Mouse (Mus musculus): ENCODE data around the gene Noct. TPM values are rescaled to one million over a fixed set of nuclear protein-coding genes. Genes with fewer than 3 reads are reported as not detected.

Noct gene
- total and polyA plus RNA-seq, 3 experiments, result 8.7 to 13.8 (median 12.0) TPM

DNA sequence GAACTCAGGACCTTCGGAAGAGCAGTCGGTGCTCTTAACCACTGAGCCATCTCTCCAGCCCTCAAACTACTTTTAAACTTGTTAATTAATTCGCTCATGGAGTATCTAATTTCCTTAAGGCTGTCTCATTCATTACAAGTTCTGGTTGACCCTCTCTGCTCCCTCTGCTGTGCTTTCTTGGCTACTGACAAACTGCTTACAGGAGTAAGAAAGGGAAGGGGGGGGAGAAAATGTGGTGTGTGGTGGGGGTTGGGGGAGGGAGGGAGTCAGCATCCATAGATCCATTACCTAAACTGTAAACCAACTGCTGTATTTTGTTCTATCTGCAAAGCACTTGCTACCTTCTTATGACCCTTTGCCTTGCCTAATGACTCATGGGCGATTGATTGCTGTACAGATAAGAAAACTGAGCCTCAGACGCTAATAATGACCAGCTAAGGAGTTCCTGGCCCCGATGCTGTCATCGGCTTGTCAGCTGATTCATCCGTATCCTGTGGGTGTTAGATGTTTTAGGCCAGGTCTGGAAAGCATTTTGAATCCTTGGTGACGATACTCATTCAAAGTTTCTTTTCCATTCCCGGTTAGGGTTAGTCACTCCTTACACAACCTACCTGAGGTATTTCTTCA lies 1.3 kb upstream of the Noct start:
- TF ChIP-seq RAD21 (IDR thresholded peaks at IDR 0.05; ENCODE audit: low read depth, low read length), result no peak
- no peak for TF ChIP-seq RCOR1 (conservative IDR thresholded peaks at IDR 0.05; ENCODE audit: low read depth, low read length)
- no peak for TF ChIP-seq MAX (IDR thresholded peaks at IDR 0.05; ENCODE audit: low read length)
- TF ChIP-seq MYC (IDR thresholded peaks at IDR 0.05; ENCODE audit: low read depth, low read length), result no peak
- TF ChIP-seq PAX5 (IDR thresholded peaks at IDR 0.05; ENCODE audit: low read length), result no peak
- TF ChIP-seq USF2 (conservative IDR thresholded peaks at IDR 0.05; ENCODE audit: low read depth, low read length), result no peak
- TF ChIP-seq ELF1 (IDR thresholded peaks at IDR 0.05; ENCODE audit: low read depth, low read length), result no peak
- TF ChIP-seq MAFK (IDR thresholded peaks at IDR 0.05; ENCODE audit: insufficient replicate concordance, low read length), result no peak
- TF ChIP-seq BHLHE40 (IDR thresholded peaks at IDR 0.05; ENCODE audit: low read depth, low read length), result no peak
- TF ChIP-seq KAT2A (IDR thresholded peaks at IDR 0.05; ENCODE audit: insufficient replicate concordance, low read length), result no peak
- no peak for TF ChIP-seq CTCF (conservative IDR thresholded peaks at IDR 0.05 in 1 of 2, IDR thresholded peaks at IDR 0.05 in 1 of 2; ENCODE audit: low read depth in 2 of 2, low read length in 2 of 2)
- TF ChIP-seq CHD1 (IDR thresholded peaks at IDR 0.05; ENCODE audit: low read depth, low read length), result no peak
- no peak for TF ChIP-seq USF1 (IDR thresholded peaks at IDR 0.05; ENCODE audit: low read depth, low read length)
- no peak for TF ChIP-seq CHD2 (IDR thresholded peaks at IDR 0.05; ENCODE audit: low read length)
- TF ChIP-seq SIN3A (IDR thresholded peaks at IDR 0.05; ENCODE audit: low read length), result no peak
- TF ChIP-seq MEF2A (IDR thresholded peaks at IDR 0.05; ENCODE audit: borderline replicate concordance, low read depth, low read length), result no peak
- TF ChIP-seq HCFC1 (IDR thresholded peaks at IDR 0.05; ENCODE audit: low read depth, low read length), result no peak
- in situ Hi-C loops (cut with MboI; ENCODE audit: low pct_ligation_motif_present, low pct_unique_long_range_greater_than_20kb, low sequenced_read_pairs) (loop anchor here (25.0 kb wide), 1 partner anchor 786 kb away; the partner anchor contains the start of gene Slc7a11), dilution Hi-C loops (cut with MboI; ENCODE audit: extremely low pct_ligation_motif_present, extremely low pct_unique_long_range_greater_than_20kb, low sequenced_read_pairs) (no loop called here)
- no peaks in the 10 kb centered on the region for H3K27me3 ChIP-seq (replicated peaks)
- peaks cover 13% of the 10 kb centered on the region for H3K79me2 ChIP-seq (replicated peaks; ENCODE audit: control insufficient read depth, extremely low read depth, insufficient read depth, poor library complexity, severe bottlenecking)
- no peak overlapping the region for H3K27ac ChIP-seq (ENCODE audit: insufficient read depth, low read depth)
- no peaks in the 10 kb centered on the region for H3K9me3 ChIP-seq (replicated peaks; ENCODE audit: low read length)
- peaks cover 6 to 25% of the 10 kb centered on the region in 2 experiments for H3K4me1 ChIP-seq (ENCODE audit: control insufficient read depth in 1 of 2, insufficient read depth in 2 of 2)
- H3K36me3 ChIP-seq (replicated peaks in 1 of 2; ENCODE audit: control insufficient read depth in 1 of 2, insufficient read depth in 1 of 2, low read length in 1 of 2), result peaks cover 0 to 5% of the 10 kb centered on the region in 2 experiments
- no peak overlapping the region for H3K4me2 ChIP-seq (ENCODE audit: insufficient read depth, low read depth, poor library complexity, severe bottlenecking)
- H3K4me3 ChIP-seq (replicated peaks in 1 of 3; ENCODE audit: low read depth in 2 of 3, low read length in 2 of 3, poor library complexity in 1 of 3), result no peak overlapping the region
- no peak for DNase-seq (ENCODE audit: extremely low read depth)
- H3K9ac ChIP-seq (ENCODE audit: insufficient read depth, low read depth), result no peak overlapping the region

DNA sequence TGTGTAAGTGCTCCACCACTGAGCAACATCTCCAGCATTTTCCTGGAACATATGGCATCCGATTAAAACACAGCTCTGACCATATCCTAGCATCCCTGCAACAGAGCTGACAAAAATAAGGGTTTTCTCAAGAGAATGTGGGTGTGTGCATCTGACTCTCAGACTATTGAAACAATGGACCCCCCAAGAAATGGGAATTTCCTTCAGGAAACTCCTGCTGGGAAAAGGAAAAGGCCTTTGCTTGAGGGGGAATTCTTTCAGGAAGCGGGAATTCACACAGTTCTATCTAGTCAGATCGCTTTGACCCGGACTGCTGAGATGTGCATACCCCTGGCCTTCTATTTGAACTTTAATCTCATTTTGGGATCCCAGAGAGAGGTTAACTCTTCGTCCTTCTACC lies 691 bp upstream of the Noct start:
- Histone ChIP-seq H3K27ac (ENCODE audit: insufficient read depth, low read depth) (no peak overlapping the region), H3K9ac (ENCODE audit: insufficient read depth, low read depth) (peak overlapping the region; percentile 70; the same call in 1 of the 2 replicates), H3K4me1 (ENCODE audit: control insufficient read depth in 1 of 2, insufficient read depth in 2 of 2) (peaks cover 6 to 29% of the 10 kb centered on the region in 2 experiments), H3K4me2 (ENCODE audit: insufficient read depth, low read depth, poor library complexity, severe bottlenecking) (peak overlapping the region; percentile 95; the same call in 1 of the 2 replicates), H3K36me3 (replicated peaks in 1 of 2; ENCODE audit: control insufficient read depth in 1 of 2, insufficient read depth in 1 of 2, low read length in 1 of 2) (peaks cover 0 to 7% of the 10 kb centered on the region in 2 experiments), H3K27me3 (replicated peaks) (no peaks in the 10 kb centered on the region), H3K9me3 (replicated peaks; ENCODE audit: low read length) (no peaks in the 10 kb centered on the region), H3K4me3 (replicated peaks in 1 of 3; ENCODE audit: low read depth in 2 of 3, low read length in 2 of 3, poor library complexity in 1 of 3) (peak overlapping the region in 2 of 3 experiments; percentile 68 to 85), H3K79me2 (replicated peaks; ENCODE audit: control insufficient read depth, extremely low read depth, insufficient read depth, poor library complexity, severe bottlenecking) (peaks cover 13% of the 10 kb centered on the region)
- no peak for TF ChIP-seq MEF2A (IDR thresholded peaks at IDR 0.05; ENCODE audit: borderline replicate concordance, low read depth, low read length)
- TF ChIP-seq ELF1 (IDR thresholded peaks at IDR 0.05; ENCODE audit: low read depth, low read length), result no peak
- no peak for TF ChIP-seq RCOR1 (conservative IDR thresholded peaks at IDR 0.05; ENCODE audit: low read depth, low read length)
- no peak for TF ChIP-seq MAX (IDR thresholded peaks at IDR 0.05; ENCODE audit: low read length)
- TF ChIP-seq NELFE (IDR thresholded peaks at IDR 0.05; ENCODE audit: low read depth, low read length), result no peak
- TF ChIP-seq TCF12 (IDR thresholded peaks at IDR 0.05; ENCODE audit: low read depth, low read length), result no peak
- TF ChIP-seq POLR2AphosphoS2 (IDR thresholded peaks at IDR 0.05; ENCODE audit: low read depth, low read length), result no peak
- no peak for TF ChIP-seq BHLHE40 (IDR thresholded peaks at IDR 0.05; ENCODE audit: low read depth, low read length)
- in situ Hi-C loops (cut with MboI; ENCODE audit: low pct_ligation_motif_present, low pct_unique_long_range_greater_than_20kb, low sequenced_read_pairs) (loop anchor here (25.0 kb wide), 1 partner anchor 786 kb away; the partner anchor contains the start of gene Slc7a11), dilution Hi-C loops (cut with MboI; ENCODE audit: extremely low pct_ligation_motif_present, extremely low pct_unique_long_range_greater_than_20kb, low sequenced_read_pairs) (no loop called here)
- DNase-seq (ENCODE audit: extremely low read depth), result no peak

All from CH12.LX (cell line).